Mouse (Mus musculus): ENCODE data around the gene Ccdc85c. TPM values are rescaled to one million over a fixed set of nuclear protein-coding genes. Genes with fewer than 3 reads are reported as not detected.

Gene Ccdc85c
- polyA plus RNA-seq, 1 experiment from 2014 or later: 6.6 TPM

DNA sequence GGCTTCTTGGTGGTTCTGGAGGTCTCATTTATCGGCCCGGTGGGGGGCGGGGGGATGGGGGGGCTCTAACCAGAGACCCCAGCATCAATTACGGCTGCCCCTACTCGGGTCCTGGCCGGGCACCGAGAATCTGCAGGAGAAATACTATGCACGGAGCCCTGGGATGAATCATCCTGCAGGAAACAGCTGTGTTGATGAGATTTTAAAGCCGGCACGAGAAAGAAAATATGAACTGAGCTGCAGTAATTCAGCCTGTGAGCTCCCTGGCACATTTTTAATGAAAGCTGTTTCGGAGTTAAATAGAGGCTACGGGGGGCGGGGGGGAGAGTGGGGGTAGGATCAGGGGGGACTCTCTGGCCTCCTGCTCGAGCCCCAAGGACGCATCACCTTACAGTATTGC is 56.1 kb downstream of the Ccdc85c start:
- Histone ChIP-seq H3K36me3 (no peaks in the 10 kb centered on the region), H3K27ac (peak overlapping the region; percentile 90), H3K27me3 (no peaks in the 10 kb centered on the region; the same call in 1 of the 2 replicates), H3K4me3 (peak overlapping the region; percentile 7; the same call in 1 of the 2 replicates), H3K4me1 (peaks cover 79% of the 10 kb centered on the region), H3K9me3 (no peaks in the 10 kb centered on the region), H3K9ac (peak overlapping the region; percentile 51), H3K4me2 (replicated peaks) (peak overlapping the region; percentile 55)
- ATAC-seq (ENCODE audit: low FRiP score, low read depth): peak; percentile 10; the same call in 1 of the 2 replicates
- WGBS: 13% methylated on average over 15 of the region's 15 CpGs

DNA sequence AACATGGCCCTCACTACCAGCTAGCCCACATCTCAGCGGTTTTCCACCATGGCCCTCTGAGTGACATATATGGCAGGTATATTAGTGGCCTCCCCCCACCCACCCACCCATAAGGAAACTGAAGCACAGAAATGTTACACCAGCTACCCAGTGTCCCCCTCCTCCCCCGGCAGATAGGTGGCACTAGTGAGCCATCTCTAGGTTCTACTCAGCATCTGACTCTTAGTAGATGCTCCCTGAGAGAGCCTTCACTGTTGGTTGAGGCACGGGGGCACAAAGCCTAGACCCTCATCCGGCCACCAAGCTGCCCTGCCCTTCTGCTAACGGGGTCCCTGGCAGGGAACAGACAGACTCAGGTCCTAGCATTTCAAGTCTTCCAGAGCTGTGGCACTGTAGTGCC is 57.7 kb downstream of the Ccdc85c start:
- Histone ChIP-seq H3K9me3 (no peaks in the 10 kb centered on the region), H3K27me3 (no peaks in the 10 kb centered on the region; the same call in 1 of the 2 replicates), H3K36me3 (no peaks in the 10 kb centered on the region), H3K4me3 (no peak overlapping the region), H3K4me2 (replicated peaks) (no peak overlapping the region), H3K4me1 (peaks cover 84% of the 10 kb centered on the region), H3K9ac (no peak overlapping the region), H3K27ac (no peak overlapping the region)
- no peak for ATAC-seq (ENCODE audit: low FRiP score, low read depth)
- 73% methylated on average over 5 of the region's 5 CpGs for WGBS

DNA sequence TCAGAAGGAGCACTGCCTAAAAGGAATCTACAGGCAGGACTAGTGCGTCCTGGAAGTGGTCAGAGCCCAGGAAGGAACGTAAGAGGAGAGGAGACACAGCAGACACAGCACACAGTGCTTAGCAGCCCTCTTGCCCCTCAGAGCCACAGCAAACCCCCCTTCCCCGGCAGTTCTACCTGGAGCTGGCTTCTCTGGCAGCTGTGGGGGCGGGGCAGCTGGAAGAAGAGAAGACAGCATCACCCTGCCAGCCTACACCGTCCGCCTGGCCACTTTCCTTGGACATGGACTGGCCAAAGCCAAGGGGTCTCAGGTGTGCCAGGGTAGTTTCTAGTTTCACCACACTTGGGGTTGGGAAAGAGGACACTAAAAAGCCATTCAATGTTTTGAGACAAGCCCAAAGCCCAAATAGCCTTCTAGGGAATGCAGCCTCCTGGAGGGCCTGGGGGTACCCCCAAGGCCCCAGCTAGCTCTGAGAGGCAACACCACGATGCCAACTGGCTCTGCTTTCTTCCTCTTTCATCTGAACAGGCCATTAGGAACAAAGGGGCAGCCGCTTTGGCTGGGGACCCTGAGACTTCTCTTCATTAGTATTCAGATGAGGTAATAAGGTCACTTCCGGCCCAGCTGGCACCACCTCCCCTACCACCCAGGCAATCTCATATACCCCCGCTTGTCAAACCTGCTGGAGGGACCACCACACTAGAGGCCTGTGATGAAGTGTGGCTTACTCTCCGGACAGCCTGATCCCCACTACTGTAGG is 58.4 kb downstream of the Ccdc85c start:
- H3K4me3 ChIP-seq: no peak overlapping the region
- no peaks in the 10 kb centered on the region for H3K9me3 ChIP-seq
- 72% methylated on average over 11 of the region's 11 CpGs for WGBS
- H3K36me3 ChIP-seq: no peaks in the 10 kb centered on the region
- no peak for ATAC-seq (ENCODE audit: low FRiP score, low read depth)
- no peaks in the 10 kb centered on the region; the same call in 1 of the 2 replicates for H3K27me3 ChIP-seq
- H3K27ac ChIP-seq: no peak overlapping the region
- H3K4me1 ChIP-seq: peaks cover 92% of the 10 kb centered on the region
- no peak overlapping the region for H3K9ac ChIP-seq
- no peak overlapping the region for H3K4me2 ChIP-seq (replicated peaks)

DNA sequence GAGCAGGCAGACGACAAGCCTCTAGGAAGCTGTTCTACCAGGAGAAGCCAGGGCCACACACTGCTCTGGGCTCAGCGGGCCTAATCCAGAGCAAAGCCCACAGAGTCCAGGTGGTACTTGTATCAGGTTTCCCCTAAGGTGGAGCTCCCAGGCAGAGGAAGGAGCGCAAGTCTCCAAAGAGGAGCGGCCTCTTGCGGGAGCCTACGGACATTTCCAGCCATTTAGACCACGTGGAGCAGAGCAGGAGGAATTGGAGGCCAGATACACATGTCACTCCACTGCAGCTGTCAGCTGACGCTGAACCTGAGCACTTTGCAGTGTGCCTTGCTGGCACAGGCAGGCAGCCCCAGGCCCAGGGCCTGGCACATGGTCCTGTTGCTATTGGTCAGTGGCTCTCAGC is 60.1 kb downstream of the Ccdc85c start:
- Histone ChIP-seq H3K4me1 (peaks cover 83% of the 10 kb centered on the region), H3K9ac (no peak overlapping the region; the same call in 1 of the 2 replicates), H3K27me3 (no peaks in the 10 kb centered on the region; the same call in 1 of the 2 replicates), H3K4me2 (replicated peaks) (no peak overlapping the region), H3K9me3 (no peaks in the 10 kb centered on the region), H3K4me3 (no peak overlapping the region), H3K36me3 (no peaks in the 10 kb centered on the region), H3K27ac (peak overlapping the region; percentile 28; the same call in 1 of the 2 replicates)
- peak; percentile 49 for ATAC-seq (ENCODE audit: low FRiP score, low read depth)
- WGBS: 26% methylated on average over 8 of the region's 8 CpGs

DNA sequence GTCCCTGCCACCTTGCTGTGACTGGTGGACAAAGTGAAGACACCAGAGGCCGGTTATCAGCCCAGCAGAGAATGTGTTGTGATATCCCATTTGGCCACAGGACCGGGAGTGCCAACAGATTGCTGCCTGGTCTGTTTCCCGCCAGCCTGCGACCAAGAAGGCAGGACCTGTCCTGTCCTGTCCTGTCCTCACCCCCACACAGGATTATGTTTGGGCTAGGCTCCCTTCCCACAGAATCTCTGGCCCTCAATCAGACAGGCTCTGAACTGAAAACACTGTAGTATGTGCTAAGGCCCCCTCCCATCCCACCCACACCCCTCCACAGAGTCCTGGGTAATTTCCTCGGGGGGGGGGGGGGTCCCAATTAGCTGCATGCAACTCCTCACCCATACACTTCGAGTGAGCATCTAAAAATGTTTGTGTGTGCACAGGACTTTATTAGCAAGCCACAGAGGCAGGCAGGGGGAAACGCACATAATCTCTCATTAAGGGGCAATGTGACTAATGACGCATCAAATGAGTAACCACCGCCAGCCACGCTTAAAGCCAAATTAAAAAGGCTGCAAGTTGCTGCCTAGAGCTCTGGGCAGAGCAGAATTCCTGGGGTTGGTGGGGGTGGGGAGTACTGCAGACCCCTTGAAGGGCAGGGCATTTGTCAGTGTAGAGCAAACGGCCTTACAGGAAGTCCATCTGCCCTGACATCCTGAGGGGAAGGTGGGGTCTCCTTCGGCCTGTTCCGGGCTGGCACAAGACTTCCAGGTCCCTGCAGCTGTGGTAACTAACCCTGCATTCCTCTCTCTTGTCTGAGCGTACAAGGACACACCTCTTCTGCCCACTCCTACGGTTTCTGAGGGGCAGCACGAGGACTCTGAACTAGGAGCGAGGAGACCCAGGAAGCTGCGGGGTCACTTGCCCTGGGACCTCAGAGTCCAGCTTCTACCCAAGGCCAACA is 61.9 kb downstream of the Ccdc85c start:
- no peaks in the 10 kb centered on the region for H3K36me3 ChIP-seq
- 27% methylated on average over 18 of the region's 18 CpGs for WGBS
- no peak overlapping the region for H3K4me3 ChIP-seq
- peaks cover 76% of the 10 kb centered on the region for H3K4me1 ChIP-seq
- no peaks in the 10 kb centered on the region; the same call in 1 of the 2 replicates for H3K27me3 ChIP-seq
- no peak overlapping the region for H3K27ac ChIP-seq
- H3K9ac ChIP-seq: peak overlapping the region; percentile 31; the same call in 1 of the 2 replicates
- no peak overlapping the region for H3K4me2 ChIP-seq (replicated peaks)
- no peak for ATAC-seq (ENCODE audit: low FRiP score, low read depth)
- H3K9me3 ChIP-seq: no peaks in the 10 kb centered on the region

DNA sequence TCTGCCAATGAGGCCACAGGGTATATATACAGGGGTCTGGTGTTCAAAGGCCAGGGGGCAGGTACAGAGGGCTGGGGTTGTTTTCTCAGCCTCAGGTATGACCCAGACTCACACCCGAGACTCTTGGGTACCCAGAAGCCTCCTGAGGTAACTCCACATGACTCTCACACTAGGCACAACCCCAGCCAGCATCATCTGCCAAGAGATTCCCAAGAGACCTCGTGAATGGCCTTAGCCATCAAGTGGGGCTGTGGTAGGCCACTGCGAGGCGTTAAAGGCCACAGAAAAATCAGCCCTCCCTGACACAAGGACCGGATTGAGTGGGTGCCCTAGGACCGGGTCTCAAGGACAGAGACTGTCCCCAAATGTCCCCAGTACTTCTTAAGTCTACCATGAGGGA is 62.7 kb downstream of the Ccdc85c start:
- H3K36me3 ChIP-seq: peaks cover 2% of the 10 kb centered on the region; the same call in 1 of the 2 replicates
- H3K27ac ChIP-seq: peak overlapping the region; percentile 70; the same call in 1 of the 2 replicates
- H3K9me3 ChIP-seq: no peaks in the 10 kb centered on the region
- 0 out of 2 replicates have a peak overlapping the region, but pooled peaks have one; percentile 27 for H3K4me2 ChIP-seq (replicated peaks)
- 78% methylated on average over 6 of the region's 6 CpGs for WGBS
- H3K4me1 ChIP-seq: peaks cover 68% of the 10 kb centered on the region
- peak overlapping the region; percentile 31; the same call in 1 of the 2 replicates for H3K9ac ChIP-seq
- no peaks in the 10 kb centered on the region; the same call in 1 of the 2 replicates for H3K27me3 ChIP-seq
- ATAC-seq (ENCODE audit: low FRiP score, low read depth): no peak
- no peak overlapping the region for H3K4me3 ChIP-seq

DNA sequence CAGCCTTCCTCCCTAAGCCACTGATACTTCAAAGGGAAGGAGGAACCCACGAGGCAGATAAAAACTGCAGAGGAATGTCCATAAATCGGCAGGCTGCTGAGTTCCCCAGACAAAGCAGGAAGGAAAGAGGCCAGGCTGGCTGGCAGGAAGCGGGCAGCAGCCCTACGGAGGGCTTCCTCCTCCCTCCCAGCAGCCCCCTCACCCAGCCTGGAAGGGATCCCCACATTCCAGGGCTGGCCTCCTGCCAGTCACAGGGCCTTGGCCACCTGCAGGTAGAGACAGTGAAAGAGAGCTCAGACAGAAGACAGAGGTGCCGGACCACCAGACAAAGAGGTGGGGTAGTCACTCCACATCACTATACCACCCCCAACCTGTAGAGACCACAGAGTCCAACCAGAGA is 63.2 kb downstream of the Ccdc85c start:
- ATAC-seq (ENCODE audit: low FRiP score, low read depth): no peak
- Histone ChIP-seq H3K27ac (peak overlapping the region; percentile 70), H3K4me2 (replicated peaks) (peak overlapping the region; percentile 27; the same call in 1 of the 2 replicates), H3K36me3 (peaks cover 6% of the 10 kb centered on the region; the same call in 1 of the 2 replicates), H3K9me3 (no peaks in the 10 kb centered on the region), H3K4me1 (peaks cover 64% of the 10 kb centered on the region), H3K4me3 (no peak overlapping the region), H3K27me3 (no peaks in the 10 kb centered on the region; the same call in 1 of the 2 replicates), H3K9ac (0 out of 2 replicates have a peak overlapping the region, but pooled peaks have one; percentile 25)
- WGBS: 23% methylated on average over 5 of the region's 5 CpGs

DNA sequence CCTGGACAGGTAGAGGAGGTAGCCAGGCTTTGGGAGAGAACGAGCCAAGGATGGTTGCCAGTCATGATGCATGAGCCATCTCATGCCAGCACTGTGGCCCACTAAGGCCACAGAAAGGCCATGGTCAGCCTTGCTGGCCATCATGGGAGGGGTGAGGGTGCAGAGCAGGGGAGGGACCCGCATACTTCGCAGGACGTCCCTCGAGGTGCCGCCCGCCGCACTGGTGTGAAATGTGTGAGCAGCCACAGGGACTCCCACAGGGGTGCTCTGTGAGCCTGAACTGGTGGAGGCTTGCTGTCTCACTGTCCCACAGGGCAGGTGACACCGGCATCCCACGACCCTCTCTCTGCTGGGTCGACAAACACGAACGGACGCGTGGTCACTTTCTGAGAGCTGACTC is 64.6 kb downstream of the Ccdc85c start:
- Histone ChIP-seq H3K36me3 (peaks cover 17% of the 10 kb centered on the region), H3K9me3 (no peaks in the 10 kb centered on the region), H3K27ac (no peak overlapping the region), H3K9ac (no peak overlapping the region), H3K4me1 (peaks cover 54% of the 10 kb centered on the region), H3K4me3 (no peak overlapping the region), H3K27me3 (no peaks in the 10 kb centered on the region), H3K4me2 (replicated peaks) (no peak overlapping the region)
- WGBS: 84% methylated on average over 15 of the region's 15 CpGs
- ATAC-seq (ENCODE audit: low FRiP score, low read depth): no peak

DNA sequence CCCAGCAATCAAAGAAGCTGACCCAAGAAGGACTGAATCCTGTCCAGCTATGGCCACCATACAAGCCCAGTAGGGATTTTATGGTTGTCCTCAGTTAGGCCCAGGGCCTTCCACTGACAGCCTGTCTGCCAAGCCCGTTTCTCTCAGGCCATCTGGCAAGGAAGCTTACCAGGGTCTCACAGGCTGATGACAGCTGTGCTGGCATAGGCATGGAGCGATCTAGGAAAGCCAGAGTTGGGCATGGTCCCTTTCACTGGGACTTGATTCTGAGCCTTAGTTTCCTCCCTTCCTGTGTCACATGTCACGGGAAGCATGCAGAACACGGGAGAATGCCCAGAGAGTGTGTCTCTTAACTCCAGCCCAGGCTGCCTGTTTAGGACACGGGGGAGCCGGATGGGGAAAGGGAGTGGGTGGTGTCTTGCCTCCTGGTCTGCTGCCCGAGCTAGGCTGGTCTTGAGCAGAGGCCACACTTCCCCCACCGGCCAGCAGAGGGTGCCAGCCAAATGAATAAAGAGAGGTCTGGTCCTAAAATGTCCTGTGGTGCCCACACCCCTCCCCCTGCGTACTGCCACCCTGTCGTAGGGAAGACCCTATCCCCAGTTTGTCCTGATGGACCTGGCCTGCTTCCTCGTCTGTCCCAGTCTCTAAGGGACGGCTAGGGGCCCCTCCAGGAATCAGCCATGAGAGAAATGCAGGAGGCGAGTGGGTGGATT is 66.3 kb downstream of the Ccdc85c start:
- Histone ChIP-seq H3K36me3 (peaks cover 35% of the 10 kb centered on the region), H3K4me1 (peaks cover 39% of the 10 kb centered on the region), H3K27ac (no peak overlapping the region), H3K9ac (no peak overlapping the region), H3K4me3 (no peak overlapping the region), H3K27me3 (no peaks in the 10 kb centered on the region), H3K4me2 (replicated peaks) (no peak overlapping the region), H3K9me3 (no peaks in the 10 kb centered on the region)
- 34% methylated on average over 13 of the region's 13 CpGs for WGBS
- ATAC-seq (ENCODE audit: low FRiP score, low read depth): no peak

DNA sequence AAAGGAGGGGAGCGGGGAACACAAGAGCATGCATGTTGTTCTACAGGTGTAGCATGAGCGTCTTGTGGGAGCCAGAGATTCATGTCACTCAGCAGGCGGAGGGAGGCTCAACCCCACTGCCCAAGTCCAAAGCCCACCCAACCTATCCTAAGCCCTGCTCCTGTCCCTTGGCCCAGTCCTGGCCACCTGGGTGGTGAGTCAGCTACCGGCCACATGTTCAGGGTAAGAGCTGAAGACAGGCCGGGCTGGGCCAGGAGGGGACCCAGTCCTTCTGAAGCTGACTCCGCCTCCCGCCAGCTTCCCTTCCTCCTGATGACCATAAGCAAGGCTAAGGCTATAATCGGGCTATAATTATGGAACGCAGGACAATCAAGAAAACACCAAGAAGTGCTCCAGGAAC is 67.0 kb downstream of the Ccdc85c start:
- H3K27me3 ChIP-seq: no peaks in the 10 kb centered on the region
- 85% methylated on average over 9 of the region's 9 CpGs for WGBS
- no peak overlapping the region for H3K4me3 ChIP-seq
- H3K27ac ChIP-seq: no peak overlapping the region
- no peak overlapping the region for H3K9ac ChIP-seq
- H3K9me3 ChIP-seq: no peaks in the 10 kb centered on the region
- no peak for ATAC-seq (ENCODE audit: low FRiP score, low read depth)
- no peak overlapping the region for H3K4me2 ChIP-seq (replicated peaks)
- peaks cover 40% of the 10 kb centered on the region for H3K36me3 ChIP-seq
- peaks cover 33% of the 10 kb centered on the region for H3K4me1 ChIP-seq

DNA sequence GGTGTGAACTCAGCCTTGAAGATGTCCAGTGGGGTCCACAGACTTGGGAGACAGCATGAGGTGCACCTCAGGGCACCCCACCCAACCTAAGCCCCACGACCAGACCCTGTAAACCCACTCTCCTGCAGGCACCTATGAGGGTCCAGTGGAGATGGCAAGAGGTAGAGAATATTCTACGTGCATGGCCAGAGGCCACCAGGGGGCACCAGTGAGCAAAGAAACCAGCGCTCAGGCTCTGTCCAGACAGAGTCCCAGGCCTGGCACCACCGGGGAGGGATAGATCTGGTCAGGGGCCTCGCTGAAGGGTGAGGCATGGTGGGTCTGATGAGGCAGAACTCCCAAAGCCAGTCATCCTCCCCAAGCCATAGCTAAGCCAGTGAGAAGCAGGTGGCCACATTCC is 68.6 kb downstream of the Ccdc85c start:
- Histone ChIP-seq H3K4me3 (no peak overlapping the region), H3K9ac (no peak overlapping the region), H3K4me1 (peaks cover 17% of the 10 kb centered on the region), H3K36me3 (peaks cover 55% of the 10 kb centered on the region), H3K27ac (no peak overlapping the region), H3K4me2 (replicated peaks) (no peak overlapping the region), H3K9me3 (no peaks in the 10 kb centered on the region), H3K27me3 (no peaks in the 10 kb centered on the region)
- ATAC-seq (ENCODE audit: low FRiP score, low read depth): peak; percentile 42; the same call in 1 of the 2 replicates
- WGBS: 10% methylated on average over 5 of the region's 5 CpGs

Measured in limb, embryonic 13.5 days (tissue).